Mouse (Mus musculus) embryonic facial prominence, embryonic 12.5 days (tissue): Measurements from ENCODE around the gene Cited4. TPM values are rescaled to one million over a fixed set of nuclear protein-coding genes. Genes with fewer than 3 reads are reported as not detected.

Experiments used
- ATAC-seq: fragments of 200-750 bp; cut with Nextera tagmentation; 2 replicates; pipeline ENCODE4 v1.8.0; 2017; ENCODE audit not compliant: insufficient number of reproducible peaks, insufficient read depth, low FRiP score, low TSS enrichment
- H3K27ac ChIP-seq: fragments of 300-500 bp; sonication (generic); 2 replicates; pipeline ENCODE4 v1.5.1; 2016; ENCODE audit warnings: mild to moderate bottlenecking
- H3K27me3 ChIP-seq: fragments of 300-500 bp; sonication (generic); 2 replicates; pipeline ENCODE4 v1.6.1; 2016; ENCODE audit warnings: mild to moderate bottlenecking, moderate library complexity
- H3K36me3 ChIP-seq: fragments of 300-500 bp; sonication (generic); 2 replicates; pipeline ENCODE4 v1.6.1; 2016; ENCODE audit warnings: mild to moderate bottlenecking
- H3K4me1 ChIP-seq: fragments of 300-500 bp; sonication (generic); 2 replicates; pipeline ENCODE4 v1.6.1; 2016
- H3K4me2 ChIP-seq: fragments of 300-500 bp; sonication (generic); replicated peaks from 2 replicates; pipeline ENCODE4 v1.6.1; 2016; ENCODE audit warnings: mild to moderate bottlenecking, moderate library complexity
- H3K4me3 ChIP-seq: fragments of 300-500 bp; sonication (generic); 2 replicates; pipeline ENCODE4 v1.5.1; 2016; ENCODE audit warnings: mild to moderate bottlenecking
- H3K9ac ChIP-seq: fragments of 300-500 bp; sonication (generic); 2 replicates; pipeline ENCODE4 v1.6.1; 2016; ENCODE audit warnings: mild to moderate bottlenecking, moderate library complexity
- H3K9me3 ChIP-seq: fragments of 300-500 bp; sonication (generic); 2 replicates; pipeline ENCODE4 v1.6.1; 2016; ENCODE audit warnings: mild to moderate bottlenecking, moderate library complexity
- WGBS: fragments of 180-500 bp; shearing (Covaris S2); methylation state at CpG from one replicate; pipeline ENCODE4 v1.1.7; 2016; 5-methylcytosine and 5-hydroxymethylcytosine counted together
- polyA plus RNA-seq: library from polyadenylated mRNA; unstranded; fragments of >200 nt; fragmentation: Nextera tagmentation; extraction: Ambion mirVana; gene quantifications from 2 replicates; pipeline ENCODE4 v1.2.1, GENCODE M21; 2016

Gene Cited4
- polyA plus RNA-seq, 1 experiment from 2014 or later: 5.8 TPM

DNA sequence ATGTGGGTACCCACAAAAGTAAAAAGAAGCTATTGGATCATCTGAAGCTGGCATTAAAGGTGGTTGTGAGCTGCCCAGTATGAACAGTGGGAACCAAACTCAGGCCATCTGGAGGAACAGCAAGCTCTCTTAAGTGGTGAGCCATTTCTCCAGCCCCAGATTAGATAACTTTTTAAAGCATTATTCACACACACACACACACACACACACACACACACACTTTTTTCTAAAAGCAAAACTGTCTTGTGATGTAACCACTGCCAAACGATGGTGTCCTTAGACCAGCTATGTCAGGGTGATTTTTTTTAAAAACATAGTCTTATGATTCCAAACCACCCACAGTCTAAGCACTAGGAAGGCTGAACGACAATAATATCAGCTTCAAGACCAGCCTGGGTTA, 1.8 kb upstream of the Cited4 start:
- H3K27ac ChIP-seq: no peak overlapping the region
- ATAC-seq: no peak
- peaks cover 5% of the 10 kb centered on the region for H3K4me1 ChIP-seq
- H3K4me2 ChIP-seq: no peak overlapping the region
- H3K9ac ChIP-seq: no peak overlapping the region
- H3K36me3 ChIP-seq: no peaks in the 10 kb centered on the region
- no peak overlapping the region for H3K4me3 ChIP-seq
- H3K27me3 ChIP-seq: peaks cover 35% of the 10 kb centered on the region
- 74% methylated on average over 2 of the region's 2 CpGs for WGBS
- H3K9me3 ChIP-seq: no peaks in the 10 kb centered on the region

DNA sequence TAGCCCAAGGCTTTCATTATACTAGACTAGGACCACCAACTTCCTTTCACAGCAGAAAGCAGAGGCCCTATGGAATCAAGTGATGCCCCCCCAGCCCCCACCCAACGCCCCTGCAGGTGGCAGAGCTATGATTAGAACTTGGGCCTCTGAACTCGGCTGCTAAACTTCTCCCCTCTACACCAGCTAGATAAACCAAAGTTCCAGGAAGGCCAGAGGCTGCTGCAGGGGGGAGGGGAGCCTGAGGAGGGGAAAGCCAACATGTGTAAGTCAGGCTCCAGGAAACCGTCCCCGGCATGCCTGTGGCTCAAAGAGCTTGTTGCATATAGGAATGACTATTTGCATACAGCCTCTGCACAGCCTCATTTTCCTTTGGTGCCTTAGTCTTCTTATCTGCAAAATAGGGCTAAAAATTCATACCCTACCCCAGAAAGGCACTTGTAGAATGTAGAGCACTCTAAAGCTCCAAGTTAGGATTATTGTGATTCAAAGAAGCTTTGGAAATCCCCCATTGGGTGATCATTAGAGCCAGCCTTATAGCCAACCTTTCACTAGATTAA, 1.1 kb upstream of the Cited4 start:
- Histone ChIP-seq H3K4me1 (peaks cover 5% of the 10 kb centered on the region), H3K36me3 (no peaks in the 10 kb centered on the region), H3K9me3 (no peaks in the 10 kb centered on the region), H3K27me3 (peaks cover 35% of the 10 kb centered on the region), H3K4me3 (no peak overlapping the region), H3K9ac (no peak overlapping the region), H3K27ac (no peak overlapping the region), H3K4me2 (no peak overlapping the region)
- no peak for ATAC-seq
- 24% methylated on average over 4 of the region's 4 CpGs for WGBS

DNA sequence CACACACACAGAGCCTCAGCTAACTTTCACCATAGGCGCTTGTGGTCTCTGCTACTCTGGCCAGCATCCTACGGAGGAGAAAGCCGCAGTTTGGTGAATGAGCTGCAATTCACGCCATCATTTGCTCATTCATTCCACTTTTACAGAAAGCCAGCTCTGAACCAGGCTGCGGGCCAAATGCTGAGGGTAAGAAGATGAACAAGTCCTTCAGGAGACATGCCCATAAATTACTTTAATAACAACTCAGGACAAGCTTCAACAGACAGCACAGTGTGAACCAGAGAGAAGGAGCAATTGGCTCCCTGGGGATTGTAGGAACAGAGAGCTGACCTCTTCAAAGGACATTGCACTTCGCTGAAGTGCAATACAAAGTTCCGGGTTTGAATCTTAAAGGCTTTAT, 590 bp upstream of the Cited4 start:
- H3K9me3 ChIP-seq: no peaks in the 10 kb centered on the region
- no peaks in the 10 kb centered on the region for H3K36me3 ChIP-seq
- no peak for ATAC-seq
- no peak overlapping the region for H3K4me3 ChIP-seq
- peaks cover 5% of the 10 kb centered on the region for H3K4me1 ChIP-seq
- 0 out of 2 replicates have a peak overlapping the region, but pooled peaks have one; percentile 99 for H3K4me2 ChIP-seq
- no peak overlapping the region for H3K27ac ChIP-seq
- 67% methylated on average over 7 of the region's 7 CpGs for WGBS
- H3K27me3 ChIP-seq: peaks cover 35% of the 10 kb centered on the region
- H3K9ac ChIP-seq: no peak overlapping the region

DNA sequence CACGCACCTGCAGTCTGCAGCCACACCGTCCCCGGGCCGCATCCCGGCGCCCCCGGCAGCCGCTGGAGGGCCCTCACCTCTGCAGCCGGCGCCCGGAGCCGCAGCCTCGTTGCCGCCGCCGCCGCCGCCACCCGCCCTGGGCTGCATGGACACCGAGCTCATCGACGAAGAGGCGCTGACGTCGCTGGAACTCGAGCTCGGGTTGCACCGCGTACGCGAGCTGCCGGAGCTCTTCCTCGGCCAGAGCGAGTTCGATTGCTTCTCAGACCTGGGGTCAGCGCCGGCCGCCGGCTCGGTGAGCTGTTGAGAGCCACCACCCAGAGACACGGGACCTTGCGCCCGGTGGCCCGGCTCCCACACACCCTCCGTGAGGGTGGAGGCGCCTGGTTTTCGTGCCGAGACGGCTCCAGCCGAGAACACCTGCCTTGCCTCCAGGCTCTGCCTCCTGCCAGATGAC, 701 bp downstream of the Cited4 start:
- Histone ChIP-seq H3K4me3 (peak overlapping the region; percentile 52), H3K9ac (peak overlapping the region; percentile 51), H3K36me3 (no peaks in the 10 kb centered on the region), H3K4me1 (peaks cover 5% of the 10 kb centered on the region), H3K27ac (no peak overlapping the region), H3K27me3 (peaks cover 35% of the 10 kb centered on the region), H3K4me2 (peak overlapping the region; percentile 99), H3K9me3 (no peaks in the 10 kb centered on the region)
- peak; percentile 57 for ATAC-seq
- WGBS: under 1% methylated on average over 50 of the region's 50 CpGs

DNA sequence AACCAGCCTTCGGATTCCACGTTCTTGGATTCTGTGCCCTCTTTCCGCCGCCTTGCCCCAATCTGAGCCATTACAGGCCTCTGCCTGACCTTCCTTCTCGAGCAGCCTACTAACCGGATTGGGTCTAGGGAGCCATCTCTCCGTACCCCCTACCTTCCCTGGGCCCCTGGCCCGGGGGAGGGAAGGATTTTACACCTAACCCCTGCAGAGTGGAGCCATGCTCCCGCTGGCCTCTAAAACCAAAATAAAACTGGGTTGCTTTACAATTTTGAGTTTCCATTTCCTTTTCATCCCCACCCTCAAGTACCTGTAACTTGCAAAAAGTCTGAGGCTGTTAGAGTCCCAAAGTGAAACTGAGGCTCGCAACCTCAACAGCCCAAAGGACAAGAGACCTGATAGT, 1.2 kb downstream of the Cited4 start:
- H3K27ac ChIP-seq: no peak overlapping the region
- WGBS: 12% methylated on average over 10 of the region's 10 CpGs
- H3K4me2 ChIP-seq: peak overlapping the region; percentile 99
- H3K36me3 ChIP-seq: no peaks in the 10 kb centered on the region
- no peak for ATAC-seq
- H3K9me3 ChIP-seq: no peaks in the 10 kb centered on the region
- peak overlapping the region; percentile 52 for H3K4me3 ChIP-seq
- peaks cover 5% of the 10 kb centered on the region for H3K4me1 ChIP-seq
- peaks cover 35% of the 10 kb centered on the region for H3K27me3 ChIP-seq
- H3K9ac ChIP-seq: peak overlapping the region; percentile 51; the same call in 1 of the 2 replicates

DNA sequence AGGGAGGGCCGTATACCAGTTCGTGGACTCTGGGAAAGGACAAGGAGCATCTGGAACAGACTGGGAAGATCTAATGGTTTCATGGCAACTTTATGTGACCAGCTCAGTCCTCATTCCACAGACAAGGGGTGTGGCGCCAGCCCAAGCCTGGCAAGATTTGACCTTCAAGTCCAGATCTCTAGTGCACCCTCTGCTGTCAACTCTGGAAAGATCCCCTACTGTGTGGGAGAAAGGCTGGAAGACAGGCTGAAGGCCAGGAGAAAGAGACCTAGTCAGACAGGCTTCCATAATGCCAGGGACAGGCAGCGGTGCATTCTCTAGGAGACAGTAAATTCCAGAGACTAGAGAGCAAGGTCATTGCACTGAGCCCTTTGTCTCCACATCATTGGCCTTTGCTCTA, 2.2 kb downstream of the Cited4 start:
- WGBS: 95% methylated on average over 4 of the region's 4 CpGs
- Histone ChIP-seq H3K36me3 (no peaks in the 10 kb centered on the region), H3K4me1 (peaks cover 5% of the 10 kb centered on the region), H3K27ac (no peak overlapping the region), H3K4me3 (no peak overlapping the region), H3K4me2 (no peak overlapping the region), H3K9ac (no peak overlapping the region), H3K9me3 (no peaks in the 10 kb centered on the region), H3K27me3 (peaks cover 35% of the 10 kb centered on the region)
- no peak for ATAC-seq

DNA sequence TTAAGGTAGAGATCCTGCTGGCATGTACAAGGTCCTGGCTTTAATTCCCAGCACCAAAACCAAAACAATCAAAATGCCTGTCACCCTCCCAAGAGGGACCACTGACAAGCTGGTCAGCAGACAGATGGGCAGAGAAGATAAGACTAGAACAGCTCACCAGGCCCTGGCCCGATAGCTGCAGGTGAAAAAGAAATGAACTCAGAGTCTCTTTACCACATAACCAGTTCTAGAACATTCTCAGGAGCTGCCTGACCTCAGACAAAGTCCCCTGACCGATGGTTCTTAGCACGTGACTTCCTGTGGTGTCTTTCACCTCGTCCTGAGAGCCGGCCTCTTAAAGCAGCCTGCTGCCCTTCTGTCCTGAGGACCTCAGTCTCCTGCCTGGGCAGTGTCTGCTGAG, 3.2 kb downstream of the Cited4 start:
- Histone ChIP-seq H3K27me3 (peaks cover 35% of the 10 kb centered on the region), H3K36me3 (no peaks in the 10 kb centered on the region), H3K9me3 (no peaks in the 10 kb centered on the region), H3K4me1 (peaks cover 5% of the 10 kb centered on the region), H3K27ac (no peak overlapping the region), H3K9ac (no peak overlapping the region), H3K4me2 (no peak overlapping the region), H3K4me3 (no peak overlapping the region)
- ATAC-seq: no peak
- 71% methylated on average over 5 of the region's 5 CpGs for WGBS

DNA sequence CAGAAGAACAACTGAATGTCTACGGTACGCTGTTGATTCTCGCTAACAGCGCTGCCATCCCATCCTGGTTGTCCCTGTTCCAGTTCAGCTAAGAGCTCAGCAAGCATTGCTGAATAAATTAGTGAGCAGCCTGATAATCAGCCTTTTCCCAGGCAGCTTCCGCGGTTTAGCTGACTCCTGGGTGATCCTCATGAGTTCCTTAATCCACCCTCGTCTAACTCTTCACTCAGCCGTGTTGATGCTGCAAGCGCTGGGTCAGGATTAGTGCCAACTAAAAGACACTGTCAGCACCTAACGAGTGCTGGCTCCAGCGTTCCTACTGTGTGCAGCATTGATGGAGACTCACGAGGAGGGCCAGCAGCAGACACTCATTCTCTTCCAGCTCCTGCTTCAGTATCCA, 4.7 kb downstream of the Cited4 start:
- Histone ChIP-seq H3K9ac (no peak overlapping the region), H3K4me1 (peaks cover 5% of the 10 kb centered on the region), H3K27me3 (peaks cover 29% of the 10 kb centered on the region), H3K9me3 (no peaks in the 10 kb centered on the region), H3K4me2 (no peak overlapping the region), H3K36me3 (no peaks in the 10 kb centered on the region), H3K27ac (no peak overlapping the region), H3K4me3 (no peak overlapping the region)
- no peak for ATAC-seq
- WGBS: 51% methylated on average over 12 of the region's 12 CpGs

DNA sequence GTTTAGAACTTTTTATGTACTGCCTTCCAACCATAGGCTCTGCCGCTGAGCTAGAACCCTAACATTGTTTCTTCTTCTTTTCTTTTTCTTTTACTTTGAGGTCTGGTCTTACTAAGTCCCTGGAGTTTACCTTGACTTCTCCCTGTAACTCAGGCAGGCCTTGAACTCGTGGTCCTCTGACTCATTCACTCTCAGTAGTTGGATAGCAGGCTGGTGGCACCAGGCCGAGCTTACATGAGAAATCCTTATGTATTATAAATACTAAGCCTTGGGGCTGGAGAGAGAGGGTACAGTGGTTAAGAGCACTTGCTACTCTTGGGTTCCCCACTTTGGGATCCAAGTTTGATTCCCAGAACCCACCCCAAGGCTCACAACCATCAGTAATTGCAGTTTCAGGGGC, 7.2 kb downstream of the Cited4 start:
- H3K4me1 ChIP-seq: no peaks in the 10 kb centered on the region
- 88% methylated on average over 3 of the region's 3 CpGs for WGBS

DNA sequence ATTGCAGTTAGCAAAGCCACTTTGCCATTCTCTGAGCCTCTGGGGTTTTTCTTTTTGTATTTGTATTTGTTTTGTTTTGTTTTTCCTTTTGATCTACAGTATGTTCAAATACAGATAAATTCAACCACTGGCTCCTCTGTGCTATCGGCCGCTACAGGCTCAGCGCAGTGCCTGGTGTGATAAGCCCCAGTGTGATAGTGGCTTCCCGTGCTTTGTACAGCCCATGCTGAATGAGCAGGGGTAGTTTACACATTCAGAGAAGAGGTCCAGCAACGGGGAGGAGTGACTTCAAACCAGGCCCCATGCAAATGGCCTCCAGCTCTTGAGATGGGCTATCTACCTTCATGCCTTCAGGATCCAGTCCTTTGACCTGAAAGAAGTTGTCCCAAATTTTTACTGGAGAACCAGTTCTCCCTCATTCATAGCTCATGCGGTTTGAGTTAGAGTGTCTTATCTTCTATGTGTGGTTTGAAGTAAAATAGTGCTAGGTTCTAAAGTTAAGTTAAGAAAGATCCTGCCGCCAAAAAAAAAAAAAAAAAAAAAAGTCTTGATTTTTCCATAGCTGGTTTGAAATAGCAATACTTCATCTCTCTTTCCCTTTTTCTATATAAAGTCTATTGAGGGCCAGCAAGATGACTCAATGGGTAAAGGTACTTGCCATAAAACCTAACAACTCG, 8.5 kb downstream of the Cited4 start:
- Histone ChIP-seq H3K4me2 (no peak overlapping the region), H3K36me3 (no peaks in the 10 kb centered on the region), H3K4me3 (no peak overlapping the region), H3K9ac (no peak overlapping the region), H3K9me3 (no peaks in the 10 kb centered on the region), H3K4me1 (no peaks in the 10 kb centered on the region), H3K27me3 (no peaks in the 10 kb centered on the region), H3K27ac (no peak overlapping the region)
- WGBS: 86% methylated on average over 8 of the region's 8 CpGs
- no peak for ATAC-seq

More for the DNA sequence above, 7.2 kb downstream of the Cited4 start:
- ATAC-seq: no peak
- H3K9me3 ChIP-seq: no peaks in the 10 kb centered on the region
- no peak overlapping the region for H3K9ac ChIP-seq
- H3K4me3 ChIP-seq: no peak overlapping the region
- no peak overlapping the region for H3K4me2 ChIP-seq
- no peak overlapping the region for H3K27ac ChIP-seq
- peaks cover 4% of the 10 kb centered on the region for H3K27me3 ChIP-seq
- H3K36me3 ChIP-seq: no peaks in the 10 kb centered on the region

DNA sequence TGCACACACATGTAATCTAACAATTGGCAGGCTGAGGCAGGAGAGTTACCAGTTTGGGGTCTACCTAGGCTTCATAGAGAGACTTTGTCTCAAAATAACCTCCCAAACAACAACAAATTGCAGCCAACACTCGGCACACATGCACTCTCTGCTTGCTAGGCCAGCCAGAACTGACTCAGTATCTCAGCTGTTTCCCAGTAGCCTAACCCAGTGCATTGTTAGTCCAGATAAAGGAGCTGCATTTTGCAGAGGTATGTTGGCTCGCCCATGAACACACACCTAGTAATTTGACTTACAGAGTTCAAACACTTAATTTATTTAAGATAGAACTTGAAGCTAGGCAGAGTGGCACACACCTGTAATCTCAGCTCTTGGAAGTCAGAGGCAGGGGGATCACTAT, 9.3 kb downstream of the Cited4 start:
- ATAC-seq: no peak
- Histone ChIP-seq H3K27me3 (no peaks in the 10 kb centered on the region), H3K4me3 (no peak overlapping the region), H3K27ac (no peak overlapping the region), H3K9me3 (no peaks in the 10 kb centered on the region), H3K9ac (no peak overlapping the region), H3K4me1 (no peaks in the 10 kb centered on the region), H3K36me3 (no peaks in the 10 kb centered on the region), H3K4me2 (no peak overlapping the region)
- 73% methylated on average over 2 of the region's 2 CpGs for WGBS

DNA sequence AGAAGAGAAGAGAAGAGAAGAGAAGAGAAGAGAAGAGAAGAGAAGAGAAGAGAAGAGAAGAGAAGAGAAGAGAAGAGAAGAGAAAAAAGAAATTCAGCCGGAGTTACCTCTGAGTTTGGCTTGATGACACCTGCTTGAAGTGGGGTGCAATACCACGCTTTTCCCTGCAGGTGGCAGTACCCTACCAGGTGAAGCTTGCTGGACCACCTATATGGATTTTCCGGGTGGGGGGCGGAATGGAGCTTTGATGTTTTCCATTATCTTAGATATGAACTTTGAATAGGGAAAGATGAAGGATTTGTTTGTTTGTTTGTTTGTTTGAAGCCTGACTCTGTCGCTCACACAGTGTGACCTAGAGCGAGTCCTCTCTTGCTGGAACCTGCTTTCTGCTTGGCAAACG, 14.6 kb downstream of the Cited4 start:
- Histone ChIP-seq H3K27me3 (no peaks in the 10 kb centered on the region), H3K4me3 (no peak overlapping the region), H3K9ac (no peak overlapping the region), H3K9me3 (no peaks in the 10 kb centered on the region), H3K27ac (no peak overlapping the region), H3K36me3 (no peaks in the 10 kb centered on the region), H3K4me1 (no peaks in the 10 kb centered on the region), H3K4me2 (no peak overlapping the region)
- 55% methylated on average over 7 of the region's 7 CpGs for WGBS
- no peak for ATAC-seq
